Mouse (Mus musculus) neural tube, embryonic 13.5 days (tissue): ENCODE measurements at regions not wholly inside any gene's neighbourhood (a gene's known extent, or its start where the extent isn't known, plus 50 kb on each side); places are given as distances from the start of the nearest gene placed in this dataset.
"Not testable (repeated sequence)": the region's sequence is repeated elsewhere in the genome, so short reads cannot be mapped to it uniquely, and the experiment has no call there.

ENCODE experiments used
- ATAC-seq: fragments of 200-750 bp; cut with Nextera tagmentation; 2 replicates; pipeline ENCODE4 v1.8.0; 2017; ENCODE audit warnings: low read depth, mild to moderate bottlenecking, moderate TSS enrichment, moderate library complexity
- H3K27ac ChIP-seq: fragments of 300-500 bp; sonication (generic); replicated peaks from 2 replicates; pipeline ENCODE4 v1.5.1; 2015; ENCODE audit warnings: moderate library complexity, mild to moderate bottlenecking, inconsistent platforms
- H3K27me3 ChIP-seq: fragments of 300-500 bp; sonication (generic); 2 replicates; pipeline ENCODE4 v1.6.1; 2015; ENCODE audit warnings: mild to moderate bottlenecking, inconsistent platforms
- H3K36me3 ChIP-seq: fragments of 300-500 bp; sonication (generic); 2 replicates; pipeline ENCODE4 v1.6.1; 2015; ENCODE audit warnings: mild to moderate bottlenecking, inconsistent platforms
- H3K4me1 ChIP-seq: fragments of 300-500 bp; sonication (generic); replicated peaks from 2 replicates; pipeline ENCODE4 v1.6.1; 2015; ENCODE audit warnings: inconsistent platforms
- H3K4me2 ChIP-seq: fragments of 300-500 bp; sonication (generic); 2 replicates; pipeline ENCODE4 v1.6.1; 2015; ENCODE audit warnings: inconsistent platforms, mild to moderate bottlenecking, moderate library complexity
- H3K4me3 ChIP-seq: fragments of 300-500 bp; sonication (generic); 2 replicates; pipeline ENCODE4 v1.5.1; 2015; ENCODE audit warnings: mild to moderate bottlenecking, inconsistent platforms
- H3K9ac ChIP-seq: fragments of 300-500 bp; sonication (generic); 2 replicates; pipeline ENCODE4 v1.6.1; 2015; ENCODE audit warnings: moderate library complexity, mild to moderate bottlenecking, inconsistent platforms
- H3K9me3 ChIP-seq: fragments of 300-500 bp; sonication (generic); 2 replicates; pipeline ENCODE4 v1.6.1; 2016; ENCODE audit warnings: inconsistent platforms
- WGBS: fragments of 180-500 bp; shearing (Covaris S2); methylation state at CpG from one replicate; pipeline ENCODE4 v1.1.7; 2015; 5-methylcytosine and 5-hydroxymethylcytosine counted together

DNA sequence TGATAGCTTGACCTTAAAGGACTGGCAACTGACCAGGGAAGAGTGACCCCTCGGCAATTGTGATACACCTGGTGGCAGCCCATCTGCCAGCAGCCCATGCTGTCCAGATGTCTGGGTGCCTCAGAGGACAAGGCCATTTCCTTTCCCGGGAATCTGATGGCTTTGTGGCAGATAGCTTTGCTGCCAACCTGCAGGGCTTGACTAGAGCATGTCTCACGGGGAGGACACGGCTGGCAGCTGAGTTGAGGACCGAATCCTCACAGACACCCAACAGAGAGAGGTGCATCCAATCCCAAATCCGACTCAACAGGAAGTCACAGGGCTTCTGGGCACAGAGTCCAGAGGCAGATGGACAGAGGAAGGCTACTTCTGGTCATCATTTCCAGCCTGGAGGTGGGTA lies 192.2 kb upstream of the Trpc7 start:
- WGBS: 84% methylated on average over 6 of the region's 6 CpGs
- Histone ChIP-seq H3K36me3 (no peaks in the 10 kb centered on the region), H3K9ac (no peak overlapping the region), H3K27ac (no peak overlapping the region), H3K4me1 (no peaks in the 10 kb centered on the region), H3K27me3 (no peaks in the 10 kb centered on the region), H3K4me2 (no peak overlapping the region), H3K4me3 (no peak overlapping the region), H3K9me3 (no peaks in the 10 kb centered on the region)
- ATAC-seq: no peak

- Histone ChIP-seq H3K9me3 (no peaks in the 10 kb centered on the region), H3K27me3 (no peaks in the 10 kb centered on the region), H3K9ac (no peak overlapping the region), H3K27ac (no peak overlapping the region), H3K36me3 (no peaks in the 10 kb centered on the region), H3K4me1 (no peaks in the 10 kb centered on the region), H3K4me3 (no peak overlapping the region), H3K4me2 (no peak overlapping the region)
- 70% methylated on average over 5 of the region's 5 CpGs for WGBS
- ATAC-seq: no peak
These were observed 191.6 kb upstream of the Trpc7 start for GRCm38 (mm10) chr13:57087398-57087797.

GRCm38 (mm10) chr13:57083751-57084150 lies 188.0 kb upstream of the Trpc7 start:
- Histone ChIP-seq H3K4me2 (no peak overlapping the region), H3K27me3 (no peaks in the 10 kb centered on the region), H3K36me3 (no peaks in the 10 kb centered on the region), H3K9ac (no peak overlapping the region), H3K4me3 (no peak overlapping the region), H3K4me1 (no peaks in the 10 kb centered on the region), H3K9me3 (no peaks in the 10 kb centered on the region), H3K27ac (no peak overlapping the region)
- ATAC-seq: no peak
- 81% methylated on average over 5 of the region's 5 CpGs for WGBS

GRCm38 (mm10) chr13:57070479-57070878 lies 174.7 kb upstream of the Trpc7 start:
- no peak for ATAC-seq
- H3K27ac ChIP-seq: no peak overlapping the region
- 87% methylated on average over 5 of the region's 5 CpGs for WGBS
- H3K4me1 ChIP-seq: no peaks in the 10 kb centered on the region
- H3K9ac ChIP-seq: no peak overlapping the region
- no peaks in the 10 kb centered on the region for H3K9me3 ChIP-seq
- no peak overlapping the region for H3K4me3 ChIP-seq
- no peaks in the 10 kb centered on the region for H3K36me3 ChIP-seq
- no peaks in the 10 kb centered on the region for H3K27me3 ChIP-seq
- no peak overlapping the region for H3K4me2 ChIP-seq

GRCm38 (mm10) chr13:57061656-57062055 lies 165.9 kb upstream of the Trpc7 start:
- WGBS: 75% methylated on average over 9 of the region's 9 CpGs
- Histone ChIP-seq H3K27ac (peak overlapping the region; percentile 77), H3K9me3 (no peaks in the 10 kb centered on the region), H3K4me1 (peaks cover 23% of the 10 kb centered on the region), H3K4me3 (no peak overlapping the region), H3K27me3 (no peaks in the 10 kb centered on the region), H3K9ac (no peak overlapping the region), H3K4me2 (no peak overlapping the region), H3K36me3 (no peaks in the 10 kb centered on the region)
- ATAC-seq: no peak

DNA sequence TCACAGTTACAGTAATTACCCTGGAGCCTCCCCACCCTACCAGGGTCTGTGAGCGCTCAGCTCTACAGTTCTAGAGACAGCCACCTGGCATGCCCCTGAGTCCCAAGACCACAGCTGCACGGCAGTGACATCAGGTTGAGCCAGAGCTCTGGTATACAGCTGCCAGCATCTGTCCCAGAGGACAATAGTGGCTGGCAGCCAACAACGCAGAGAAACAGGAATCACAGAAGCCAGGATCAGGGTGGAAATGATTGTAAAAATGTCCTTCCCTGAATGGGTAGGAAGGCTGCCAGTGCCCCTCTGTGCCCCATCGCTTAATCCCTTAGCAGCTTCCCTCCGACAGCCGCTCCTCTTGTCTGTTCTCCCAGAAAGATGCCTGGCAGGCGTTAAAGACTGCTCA lies 165.3 kb upstream of the Trpc7 start:
- no peak overlapping the region for H3K9ac ChIP-seq
- WGBS: 48% methylated on average over 7 of the region's 7 CpGs
- H3K27ac ChIP-seq: peak overlapping the region; percentile 77

DNA sequence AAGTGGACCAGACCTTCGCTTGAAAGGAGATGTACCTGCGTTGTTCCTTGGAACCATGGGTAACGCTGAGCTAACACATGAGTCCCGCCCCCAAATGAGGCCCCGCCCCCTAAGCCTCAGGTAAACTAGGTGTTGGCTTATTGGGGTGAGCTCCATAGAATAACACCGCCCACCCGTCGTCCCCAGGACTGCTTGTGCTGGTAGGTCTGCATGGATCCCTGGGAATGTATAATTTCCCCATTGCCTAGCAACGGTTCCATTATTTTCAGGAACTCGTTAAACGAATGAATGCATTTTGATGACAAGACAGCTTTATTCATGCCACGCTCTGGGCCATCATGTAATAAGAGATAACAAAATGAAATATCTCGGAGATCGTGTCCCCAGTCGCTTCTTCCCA lies 161.0 kb upstream of the Trpc7 start:
- WGBS: 55% methylated on average over 15 of the region's 15 CpGs
- Histone ChIP-seq H3K4me2 (no peak overlapping the region), H3K9ac (no peak overlapping the region), H3K36me3 (no peaks in the 10 kb centered on the region), H3K27me3 (no peaks in the 10 kb centered on the region), H3K9me3 (no peaks in the 10 kb centered on the region), H3K4me3 (no peak overlapping the region), H3K4me1 (peaks cover 39% of the 10 kb centered on the region), H3K27ac (peak overlapping the region; percentile 57)
- no peak for ATAC-seq

More for the DNA sequence above, 165.3 kb upstream of the Trpc7 start:
- Histone ChIP-seq H3K4me1 (peaks cover 27% of the 10 kb centered on the region), H3K27me3 (no peaks in the 10 kb centered on the region), H3K4me2 (no peak overlapping the region), H3K4me3 (no peak overlapping the region), H3K36me3 (no peaks in the 10 kb centered on the region), H3K9me3 (no peaks in the 10 kb centered on the region)
- ATAC-seq: peak; percentile 89

GRCm38 (mm10) chr13:57055409-57056195 lies 159.8 kb upstream of the Trpc7 start:
- Histone ChIP-seq H3K4me1 (peaks cover 28% of the 10 kb centered on the region), H3K27ac (peak overlapping the region; percentile 79), H3K9me3 (no peaks in the 10 kb centered on the region), H3K4me3 (no peak overlapping the region), H3K27me3 (no peaks in the 10 kb centered on the region), H3K36me3 (no peaks in the 10 kb centered on the region), H3K4me2 (no peak overlapping the region), H3K9ac (no peak overlapping the region)
- WGBS: 25% methylated on average over 12 of the region's 12 CpGs
- ATAC-seq: peak; percentile 60

DNA sequence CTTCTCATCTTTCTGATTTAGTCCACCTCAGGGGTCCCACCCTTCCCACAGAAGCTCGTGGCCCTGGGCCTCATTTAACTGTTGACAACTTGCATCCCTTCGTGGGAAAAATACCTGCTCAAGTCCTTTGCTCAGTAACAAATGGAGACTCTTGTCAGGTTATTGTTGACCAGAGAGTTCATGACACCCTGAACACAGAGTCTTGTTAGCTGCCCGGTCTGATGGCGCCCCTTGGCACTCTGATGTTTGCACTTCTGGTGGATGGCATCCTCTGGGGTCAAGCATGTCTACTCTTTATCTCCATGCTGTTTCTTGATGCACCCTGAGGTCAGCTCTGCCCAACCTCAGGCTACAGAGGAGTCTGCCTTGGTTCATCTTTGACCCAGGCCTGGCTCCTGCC lies 157.6 kb upstream of the Trpc7 start:
- peaks cover 28% of the 10 kb centered on the region for H3K4me1 ChIP-seq
- H3K27ac ChIP-seq: no peak overlapping the region
- WGBS: 85% methylated on average over 4 of the region's 4 CpGs
- no peak overlapping the region for H3K4me2 ChIP-seq
- no peak overlapping the region for H3K4me3 ChIP-seq
- no peaks in the 10 kb centered on the region for H3K9me3 ChIP-seq
- no peaks in the 10 kb centered on the region for H3K36me3 ChIP-seq
- H3K9ac ChIP-seq: no peak overlapping the region
- no peak for ATAC-seq
- no peaks in the 10 kb centered on the region for H3K27me3 ChIP-seq

- WGBS: 27% methylated on average over 7 of the region's 9 CpGs
- not testable (repeated sequence) for H3K9me3 ChIP-seq, ATAC-seq, H3K27ac ChIP-seq, H3K4me2 ChIP-seq, H3K27me3 ChIP-seq, H3K4me3 ChIP-seq, H3K36me3 ChIP-seq, H3K4me1 ChIP-seq, H3K9ac ChIP-seq
These were observed 150.3 kb upstream of the Trpc7 start for GRCm38 (mm10) chr13:57046130-57046529.

DNA sequence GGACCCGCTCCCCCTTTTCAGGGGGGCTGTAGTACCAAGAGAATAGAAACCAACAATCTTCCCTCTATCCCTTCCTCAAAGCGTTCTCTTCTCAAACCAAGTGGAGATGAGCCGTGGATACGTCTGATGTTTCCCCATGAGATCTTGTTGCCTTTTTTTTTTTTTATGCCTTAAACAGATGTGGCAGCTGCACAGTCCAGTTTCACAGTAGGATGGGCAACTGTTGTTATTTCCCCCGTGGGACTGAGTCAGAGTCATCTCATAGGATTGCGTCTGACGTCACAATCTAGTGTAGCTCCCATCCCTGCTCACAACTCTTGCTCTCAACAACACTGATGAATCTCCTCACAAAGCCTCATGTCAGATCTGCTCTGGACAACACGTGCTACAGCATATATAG lies 148.7 kb upstream of the Trpc7 start:
- Histone ChIP-seq H3K27me3 (no peaks in the 10 kb centered on the region), H3K4me1 (no peaks in the 10 kb centered on the region), H3K9me3 (0 out of 2 replicates have a peak, but pooled peaks cover 4% of the 10 kb centered on the region), H3K9ac (no peak overlapping the region), H3K4me3 (no peak overlapping the region), H3K4me2 (no peak overlapping the region), H3K36me3 (no peaks in the 10 kb centered on the region), H3K27ac (no peak overlapping the region)
- no peak for ATAC-seq
- 80% methylated on average over 8 of the region's 8 CpGs for WGBS

DNA sequence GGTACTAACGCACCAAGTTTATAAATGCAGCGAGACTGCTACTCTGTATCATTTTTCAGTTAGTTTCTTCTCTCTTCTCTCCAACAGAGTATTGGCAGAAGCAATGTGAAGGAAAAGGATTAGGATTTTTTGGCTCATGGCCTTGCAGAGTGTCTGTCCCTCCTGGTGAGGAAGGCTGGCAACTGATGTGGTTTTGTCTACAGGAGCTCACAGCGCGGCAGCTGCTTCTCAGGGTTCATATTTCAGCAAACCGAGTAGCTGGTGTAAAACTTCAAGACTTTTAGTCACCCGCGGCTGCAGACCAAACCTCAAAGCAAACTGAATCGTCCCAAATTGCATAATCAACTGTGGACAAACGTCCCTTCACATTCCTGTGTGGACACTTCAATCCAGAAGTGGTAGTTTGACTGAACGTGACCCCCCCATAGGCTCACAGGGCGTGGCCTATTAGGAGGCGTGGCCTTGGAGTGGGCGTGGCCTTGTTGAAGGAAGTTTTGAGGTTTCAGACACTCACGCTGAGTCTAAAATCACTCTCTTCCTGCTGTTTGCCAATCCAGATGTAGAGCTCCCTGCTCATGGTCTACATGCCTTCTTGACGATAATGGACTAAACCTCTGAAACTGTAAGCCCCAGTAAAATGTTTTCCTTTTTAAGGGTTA lies 147.7 kb upstream of the Trpc7 start:
- H3K9ac ChIP-seq: no peak overlapping the region
- WGBS: 89% methylated on average over 15 of the region's 15 CpGs
- 0 out of 2 replicates have a peak, but pooled peaks cover 4% of the 10 kb centered on the region for H3K9me3 ChIP-seq
- H3K4me1 ChIP-seq: no peaks in the 10 kb centered on the region
- H3K27me3 ChIP-seq: no peaks in the 10 kb centered on the region
- H3K27ac ChIP-seq: no peak overlapping the region
- no peak overlapping the region for H3K4me2 ChIP-seq
- ATAC-seq: no peak
- H3K36me3 ChIP-seq: no peaks in the 10 kb centered on the region
- no peak overlapping the region for H3K4me3 ChIP-seq
